Mouse (Mus musculus): Measurements from ENCODE around the gene Igf2bp2. TPM values are rescaled to one million over a fixed set of nuclear protein-coding genes. Genes with fewer than 3 reads are reported as not detected.

Igf2bp2 gene
- polyA plus RNA-seq, 1 experiment = 89.0 TPM

GRCm38 (mm10) chr16:22075067-22075466 lies 88.0 kb downstream of the Igf2bp2 start:
- no peak overlapping the region for H3K9ac ChIP-seq (ENCODE audit: low read depth, poor library complexity, severe bottlenecking)
- H3K9me3 ChIP-seq (replicated peaks; ENCODE audit: control insufficient read depth, insufficient read depth, low read length, poor library complexity, severe bottlenecking) = peaks cover 11% of the 10 kb centered on the region
- H3K27me3 ChIP-seq (ENCODE audit: control insufficient read depth, insufficient read depth, low read length, poor library complexity, severe bottlenecking) = no peaks in the 10 kb centered on the region
- TF ChIP-seq POLR2A (IDR thresholded peaks at IDR 0.05; ENCODE audit: insufficient read depth, low read length) (no peak), CTCF (IDR thresholded peaks at IDR 0.05; ENCODE audit: low read depth, low read length) (no peak), EP300 (IDR thresholded peaks at IDR 0.05; ENCODE audit: insufficient read depth, low read depth, low read length) (no peak)
- peak overlapping the region; percentile 76; the same call in 1 of the 2 replicates for H3K27ac ChIP-seq (ENCODE audit: insufficient read depth, low read length)
- H3K36me3 ChIP-seq (ENCODE audit: control insufficient read depth, insufficient read depth, low read length, poor library complexity, severe bottlenecking) = peaks cover 9% of the 10 kb centered on the region
- H3K4me1 ChIP-seq (ENCODE audit: control insufficient read depth, insufficient read depth, low read length) = no peaks in the 10 kb centered on the region
- H3K4me3 ChIP-seq (ENCODE audit: low read depth, low read length) = no peak overlapping the region

- H3K9me3 ChIP-seq (replicated peaks; ENCODE audit: control insufficient read depth, insufficient read depth, low read length, poor library complexity, severe bottlenecking) = no peaks in the 10 kb centered on the region
- H3K36me3 ChIP-seq (ENCODE audit: control insufficient read depth, insufficient read depth, low read length, poor library complexity, severe bottlenecking) = no peaks in the 10 kb centered on the region
- H3K27ac ChIP-seq (ENCODE audit: insufficient read depth, low read length) = no peak overlapping the region
- TF ChIP-seq CTCF (IDR thresholded peaks at IDR 0.05; ENCODE audit: low read depth, low read length) (peak; percentile 78), EP300 (IDR thresholded peaks at IDR 0.05; ENCODE audit: insufficient read depth, low read depth, low read length) (no peak)
- no peaks in the 10 kb centered on the region for H3K4me1 ChIP-seq (ENCODE audit: control insufficient read depth, insufficient read depth, low read length)
- no peak overlapping the region for H3K4me3 ChIP-seq (ENCODE audit: low read depth, low read length)
- no peak overlapping the region for H3K9ac ChIP-seq (ENCODE audit: low read depth, poor library complexity, severe bottlenecking)
- H3K27me3 ChIP-seq (ENCODE audit: control insufficient read depth, insufficient read depth, low read length, poor library complexity, severe bottlenecking) = no peaks in the 10 kb centered on the region
These were observed 91.7 kb downstream of the Igf2bp2 start for GRCm38 (mm10) chr16:22071361-22071760.

GRCm38 (mm10) chr16:22067406-22067805 lies 95.7 kb downstream of the Igf2bp2 start:
- Histone ChIP-seq H3K4me1 (ENCODE audit: control insufficient read depth, insufficient read depth, low read length) (no peaks in the 10 kb centered on the region), H3K27ac (ENCODE audit: insufficient read depth, low read length) (no peak overlapping the region), H3K9me3 (replicated peaks; ENCODE audit: control insufficient read depth, insufficient read depth, low read length, poor library complexity, severe bottlenecking) (no peaks in the 10 kb centered on the region), H3K36me3 (ENCODE audit: control insufficient read depth, insufficient read depth, low read length, poor library complexity, severe bottlenecking) (no peaks in the 10 kb centered on the region), H3K27me3 (ENCODE audit: control insufficient read depth, insufficient read depth, low read length, poor library complexity, severe bottlenecking) (no peaks in the 10 kb centered on the region), H3K9ac (ENCODE audit: low read depth, poor library complexity, severe bottlenecking) (no peak overlapping the region), H3K4me3 (ENCODE audit: low read depth, low read length) (no peak overlapping the region)
- TF ChIP-seq POLR2A (IDR thresholded peaks at IDR 0.05; ENCODE audit: insufficient read depth, low read length) = no peak
- TF ChIP-seq CTCF (IDR thresholded peaks at IDR 0.05; ENCODE audit: low read depth, low read length) = no peak
- TF ChIP-seq EP300 (IDR thresholded peaks at IDR 0.05; ENCODE audit: insufficient read depth, low read depth, low read length) = no peak

GRCm38 (mm10) chr16:22065536-22065935 lies 97.6 kb downstream of the Igf2bp2 start:
- H3K27ac ChIP-seq (ENCODE audit: insufficient read depth, low read length) = no peak overlapping the region
- peaks cover 4% of the 10 kb centered on the region for H3K4me1 ChIP-seq (ENCODE audit: control insufficient read depth, insufficient read depth, low read length)
- no peaks in the 10 kb centered on the region for H3K27me3 ChIP-seq (ENCODE audit: control insufficient read depth, insufficient read depth, low read length, poor library complexity, severe bottlenecking)
- H3K9me3 ChIP-seq (replicated peaks; ENCODE audit: control insufficient read depth, insufficient read depth, low read length, poor library complexity, severe bottlenecking) = no peaks in the 10 kb centered on the region
- TF ChIP-seq EP300 (IDR thresholded peaks at IDR 0.05; ENCODE audit: insufficient read depth, low read depth, low read length) (no peak), POLR2A (IDR thresholded peaks at IDR 0.05; ENCODE audit: insufficient read depth, low read length) (no peak), CTCF (IDR thresholded peaks at IDR 0.05; ENCODE audit: low read depth, low read length) (no peak)
- H3K4me3 ChIP-seq (ENCODE audit: low read depth, low read length) = no peak overlapping the region
- no peaks in the 10 kb centered on the region for H3K36me3 ChIP-seq (ENCODE audit: control insufficient read depth, insufficient read depth, low read length, poor library complexity, severe bottlenecking)
- H3K9ac ChIP-seq (ENCODE audit: low read depth, poor library complexity, severe bottlenecking) = no peak overlapping the region

GRCm38 (mm10) chr16:22062284-22062683 lies 100.8 kb downstream of the Igf2bp2 start:
- Histone ChIP-seq H3K9ac (ENCODE audit: low read depth, poor library complexity, severe bottlenecking) (no peak overlapping the region), H3K27ac (ENCODE audit: insufficient read depth, low read length) (no peak overlapping the region), H3K36me3 (ENCODE audit: control insufficient read depth, insufficient read depth, low read length, poor library complexity, severe bottlenecking) (no peaks in the 10 kb centered on the region), H3K4me3 (ENCODE audit: low read depth, low read length) (no peak overlapping the region), H3K27me3 (ENCODE audit: control insufficient read depth, insufficient read depth, low read length, poor library complexity, severe bottlenecking) (no peaks in the 10 kb centered on the region), H3K9me3 (replicated peaks; ENCODE audit: control insufficient read depth, insufficient read depth, low read length, poor library complexity, severe bottlenecking) (no peaks in the 10 kb centered on the region), H3K4me1 (ENCODE audit: control insufficient read depth, insufficient read depth, low read length) (peaks cover 4% of the 10 kb centered on the region)
- TF ChIP-seq EP300 (IDR thresholded peaks at IDR 0.05; ENCODE audit: insufficient read depth, low read depth, low read length) (no peak), CTCF (IDR thresholded peaks at IDR 0.05; ENCODE audit: low read depth, low read length) (no peak), POLR2A (IDR thresholded peaks at IDR 0.05; ENCODE audit: insufficient read depth, low read length) (no peak)

- Histone ChIP-seq H3K27me3 (ENCODE audit: control insufficient read depth, insufficient read depth, low read length, poor library complexity, severe bottlenecking) (no peaks in the 10 kb centered on the region), H3K9me3 (replicated peaks; ENCODE audit: control insufficient read depth, insufficient read depth, low read length, poor library complexity, severe bottlenecking) (no peaks in the 10 kb centered on the region), H3K27ac (ENCODE audit: insufficient read depth, low read length) (no peak overlapping the region), H3K4me1 (ENCODE audit: control insufficient read depth, insufficient read depth, low read length) (peaks cover 4% of the 10 kb centered on the region), H3K36me3 (ENCODE audit: control insufficient read depth, insufficient read depth, low read length, poor library complexity, severe bottlenecking) (no peaks in the 10 kb centered on the region), H3K4me3 (ENCODE audit: low read depth, low read length) (no peak overlapping the region), H3K9ac (ENCODE audit: low read depth, poor library complexity, severe bottlenecking) (no peak overlapping the region)
- TF ChIP-seq EP300 (IDR thresholded peaks at IDR 0.05; ENCODE audit: insufficient read depth, low read depth, low read length) (no peak), CTCF (IDR thresholded peaks at IDR 0.05; ENCODE audit: low read depth, low read length) (no peak), POLR2A (IDR thresholded peaks at IDR 0.05; ENCODE audit: insufficient read depth, low read length) (no peak)
These were observed 101.4 kb downstream of the Igf2bp2 start for GRCm38 (mm10) chr16:22061555-22062160.

Measured in ES-Bruce4 (cell line).